Mouse (Mus musculus): ENCODE data around the gene Mtx3.

DNA sequence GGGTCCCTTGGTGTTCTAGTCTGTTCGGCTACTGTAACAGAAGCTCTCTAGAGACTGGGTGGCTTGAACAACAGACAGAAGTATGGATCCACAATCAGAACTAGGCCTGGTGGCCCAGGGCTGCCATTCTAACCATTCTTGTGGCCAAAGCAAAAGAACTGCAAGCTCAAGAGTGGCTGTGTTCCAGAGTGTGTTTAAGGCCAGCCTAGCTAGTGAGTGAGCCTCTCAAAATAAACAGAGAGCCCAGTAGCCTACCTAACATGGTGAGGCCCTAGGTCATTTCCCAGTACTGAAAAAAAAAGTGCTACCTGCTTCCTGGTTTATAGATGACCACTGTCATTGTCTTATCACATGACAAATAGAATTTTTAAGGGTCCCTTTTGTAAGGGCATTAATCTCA, 39.6 kb downstream of the Mtx3 start:
- TF ChIP-seq POLR2A (IDR thresholded peaks at IDR 0.05; ENCODE audit: insufficient read depth, low read depth, low read length) (no peak), CTCF (IDR thresholded peaks at IDR 0.05; ENCODE audit: insufficient read depth, low read depth, low read length) (no peak)

Data from olfactory bulb, adult 2 months (tissue).